Mouse (Mus musculus) limb, embryonic 15.5 days (tissue): ENCODE measurements around the gene Dnah14. TPM values are rescaled to one million over a fixed set of nuclear protein-coding genes. Genes with fewer than 3 reads are reported as not detected.

Experiments used
- ATAC-seq: fragments of 200-750 bp; cut with Nextera tagmentation; 2 replicates; pipeline ENCODE4 v1.8.0; 2017; ENCODE audit warnings: low read depth, moderate TSS enrichment; ENCODE audit not compliant: insufficient number of reproducible peaks, low FRiP score, low TSS enrichment
- H3K27ac ChIP-seq: fragments of 300-500 bp; sonication (generic); 2 replicates; pipeline ENCODE4 v1.5.1; 2015; ENCODE audit warnings: moderate library complexity, mild to moderate bottlenecking, inconsistent platforms
- H3K27me3 ChIP-seq: fragments of 300-500 bp; sonication (generic); 2 replicates; pipeline ENCODE4 v1.6.1; 2015; ENCODE audit warnings: inconsistent platforms
- H3K36me3 ChIP-seq: fragments of 300-500 bp; sonication (generic); 2 replicates; pipeline ENCODE4 v1.6.1; 2015; ENCODE audit warnings: inconsistent platforms
- H3K4me1 ChIP-seq: fragments of 300-500 bp; sonication (generic); 2 replicates; pipeline ENCODE4 v1.6.1; 2015; ENCODE audit warnings: inconsistent platforms
- H3K4me2 ChIP-seq: fragments of 300-500 bp; sonication (generic); 2 replicates; pipeline ENCODE4 v1.6.1; 2015; ENCODE audit warnings: mild to moderate bottlenecking, inconsistent platforms
- H3K4me3 ChIP-seq: fragments of 300-500 bp; sonication (generic); 2 replicates; pipeline ENCODE4 v1.5.1; 2015; ENCODE audit warnings: mild to moderate bottlenecking, inconsistent platforms
- H3K9ac ChIP-seq: fragments of 300-500 bp; sonication (generic); 2 replicates; pipeline ENCODE4 v1.6.1; 2015; ENCODE audit warnings: inconsistent platforms
- H3K9me3 ChIP-seq: fragments of 300-500 bp; sonication (generic); 2 replicates; pipeline ENCODE4 v1.6.1; 2016; ENCODE audit warnings: inconsistent platforms
- WGBS: fragments of 180-500 bp; shearing (Covaris S2); methylation state at CpG from one replicate; pipeline ENCODE4 v1.1.7; 2015; 5-methylcytosine and 5-hydroxymethylcytosine counted together
- polyA plus RNA-seq: library from polyadenylated mRNA; unstranded; fragments of >200 nt; fragmentation: Nextera tagmentation; extraction: Ambion mirVana; gene quantifications from 2 replicates; pipeline ENCODE4 v1.2.1, GENCODE M21; 2015

Dnah14 gene
- polyA plus RNA-seq, 1 experiment from 2014 or later = 1.4 TPM

DNA sequence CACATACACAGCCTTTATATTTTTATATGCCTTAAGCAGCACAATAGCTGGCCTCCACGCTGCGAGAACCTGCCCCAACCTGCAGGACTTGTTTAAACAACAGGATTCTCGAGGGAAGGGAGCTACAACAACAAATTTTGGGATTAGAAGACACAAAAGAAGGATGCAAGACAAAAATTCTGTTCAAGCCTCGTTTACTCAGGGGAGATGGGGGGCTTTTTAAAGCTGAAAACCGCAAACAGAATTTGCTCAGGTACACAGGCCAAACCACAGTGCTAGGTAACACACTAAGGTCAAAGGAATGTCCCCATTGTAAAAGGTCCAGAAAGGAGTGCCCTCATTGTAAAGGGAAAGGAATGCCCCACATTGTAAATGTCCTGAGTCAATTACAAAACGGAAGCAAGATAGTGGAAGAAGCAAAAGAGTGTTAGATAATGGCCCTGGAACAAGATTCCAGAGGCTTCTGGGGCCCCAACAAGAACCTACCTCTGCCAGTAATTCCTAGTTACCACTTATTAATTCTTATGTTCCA is 46.9 kb downstream of the Dnah14 start:
- no peak overlapping the region for H3K4me2 ChIP-seq
- no peak for ATAC-seq
- no peaks in the 10 kb centered on the region for H3K36me3 ChIP-seq
- WGBS = 54% methylated on average over 6 of the region's 6 CpGs
- H3K4me1 ChIP-seq = no peaks in the 10 kb centered on the region
- H3K27me3 ChIP-seq = peaks cover 16% of the 10 kb centered on the region
- H3K4me3 ChIP-seq = no peak overlapping the region
- no peak overlapping the region for H3K9ac ChIP-seq
- H3K9me3 ChIP-seq = no peaks in the 10 kb centered on the region
- H3K27ac ChIP-seq = no peak overlapping the region

DNA sequence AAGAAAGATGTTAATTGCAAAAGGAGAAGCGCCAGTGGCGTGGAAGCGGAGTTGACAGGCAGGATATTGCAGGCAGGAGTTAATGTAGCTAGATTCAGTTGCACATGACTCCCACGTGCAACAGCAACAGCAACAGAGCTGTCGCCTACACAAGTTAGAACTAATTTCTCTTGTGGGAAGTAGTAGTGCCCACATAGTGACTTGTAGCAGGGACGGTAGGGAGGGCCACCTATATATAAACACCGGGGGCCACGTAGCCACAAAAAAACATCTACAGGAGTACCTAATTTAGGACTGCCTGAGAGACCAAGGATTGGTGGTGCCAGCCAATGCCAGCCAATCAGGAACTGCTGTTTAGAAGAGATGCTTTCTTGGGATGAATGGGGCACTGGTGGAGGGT is 48.5 kb downstream of the Dnah14 start:
- H3K9me3 ChIP-seq = no peaks in the 10 kb centered on the region
- no peak for ATAC-seq
- 87% methylated on average over 8 of the region's 8 CpGs for WGBS
- no peaks in the 10 kb centered on the region for H3K36me3 ChIP-seq
- H3K4me3 ChIP-seq = no peak overlapping the region
- H3K27me3 ChIP-seq = peaks cover 16% of the 10 kb centered on the region
- no peaks in the 10 kb centered on the region for H3K4me1 ChIP-seq
- no peak overlapping the region for H3K4me2 ChIP-seq
- no peak overlapping the region for H3K9ac ChIP-seq
- H3K27ac ChIP-seq = no peak overlapping the region

DNA sequence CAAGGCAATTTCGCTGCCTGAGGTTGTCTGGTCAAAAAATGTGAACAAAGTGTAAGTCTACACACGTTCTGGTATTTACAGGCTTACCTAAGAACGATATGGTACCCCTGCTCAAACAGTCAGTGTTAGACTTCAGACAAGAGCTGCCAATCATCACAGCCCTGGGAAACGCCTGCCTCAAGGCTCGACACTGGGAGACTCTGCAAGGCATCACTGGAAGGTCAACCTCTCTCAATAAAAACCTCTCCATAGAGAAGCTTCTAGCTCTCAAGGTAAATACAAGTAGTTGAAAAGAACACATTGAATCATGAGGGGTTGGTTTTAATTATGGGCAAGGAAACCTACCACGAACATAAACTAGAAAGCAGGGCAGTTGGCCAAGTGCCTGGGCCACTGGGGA is 51.9 kb downstream of the Dnah14 start:
- Histone ChIP-seq H3K36me3 (no peaks in the 10 kb centered on the region), H3K4me3 (no peak overlapping the region), H3K9me3 (no peaks in the 10 kb centered on the region), H3K27me3 (peaks cover 17% of the 10 kb centered on the region), H3K9ac (no peak overlapping the region), H3K27ac (no peak overlapping the region), H3K4me1 (no peaks in the 10 kb centered on the region), H3K4me2 (no peak overlapping the region)
- ATAC-seq = no peak
- 29% methylated on average over 6 of the region's 6 CpGs for WGBS

DNA sequence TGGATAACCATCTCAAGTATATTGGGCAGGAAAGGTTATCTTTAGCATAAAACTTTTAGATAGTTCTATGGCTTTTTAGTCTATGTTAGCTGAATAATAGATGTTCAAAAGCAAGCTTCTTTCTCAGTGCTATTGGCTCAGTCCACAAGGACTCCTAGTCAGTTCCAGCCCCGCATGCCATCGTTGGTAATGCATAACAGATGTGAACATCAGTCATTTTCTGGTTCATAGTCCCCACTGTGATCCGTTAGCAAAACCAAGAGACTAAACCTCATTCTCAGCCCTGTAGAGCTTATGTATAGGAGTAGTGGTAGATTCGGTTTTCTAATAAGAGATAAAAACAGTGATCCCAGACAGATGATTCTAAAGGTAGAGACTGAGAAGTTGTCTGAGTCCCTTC is 55.0 kb downstream of the Dnah14 start:
- Histone ChIP-seq H3K4me1 (no peaks in the 10 kb centered on the region), H3K4me3 (no peak overlapping the region), H3K9me3 (no peaks in the 10 kb centered on the region), H3K27ac (no peak overlapping the region), H3K27me3 (peaks cover 8% of the 10 kb centered on the region; the same call in 1 of the 2 replicates), H3K36me3 (no peaks in the 10 kb centered on the region), H3K9ac (no peak overlapping the region), H3K4me2 (no peak overlapping the region)
- 43% methylated on average over 4 of the region's 4 CpGs for WGBS
- ATAC-seq = no peak

DNA sequence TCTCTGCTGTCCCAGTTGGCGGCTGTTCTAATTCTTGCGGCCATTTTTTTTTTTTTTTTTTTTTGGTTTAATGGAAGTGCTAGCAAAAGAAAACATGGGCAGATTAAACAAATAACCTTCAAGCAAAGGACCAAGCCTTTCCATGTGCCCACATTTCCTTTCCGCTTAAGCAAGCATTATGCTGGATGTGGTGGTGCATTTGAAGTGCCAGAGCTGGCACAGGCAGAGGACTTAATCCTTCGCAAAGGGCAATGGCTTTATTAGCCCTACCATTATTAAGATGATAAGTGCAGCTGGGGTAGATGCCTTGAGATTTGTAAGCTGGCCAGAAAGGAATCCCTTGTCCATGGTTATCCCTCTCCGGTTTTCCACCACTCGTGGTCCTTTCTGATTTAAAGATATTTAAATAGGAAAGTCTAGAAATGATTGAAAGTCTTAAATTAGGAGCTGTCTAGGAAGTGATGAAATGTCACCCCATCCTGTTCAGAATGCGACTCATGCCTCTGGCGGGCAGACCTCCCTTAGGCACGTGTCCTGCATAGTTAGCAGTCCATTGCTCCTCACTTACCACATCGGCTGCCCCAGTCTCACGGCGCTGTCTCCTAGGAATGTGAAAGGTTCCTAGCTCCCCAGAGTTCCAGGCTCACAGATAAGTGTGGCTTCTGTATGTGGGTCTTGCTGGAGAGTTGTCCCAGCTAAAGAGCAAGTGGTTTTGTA is 61.8 kb downstream of the Dnah14 start:
- Histone ChIP-seq H3K27ac (no peak overlapping the region), H3K4me3 (no peak overlapping the region), H3K9me3 (no peaks in the 10 kb centered on the region), H3K27me3 (peaks cover 11% of the 10 kb centered on the region), H3K36me3 (no peaks in the 10 kb centered on the region), H3K4me2 (no peak overlapping the region), H3K9ac (no peak overlapping the region), H3K4me1 (no peaks in the 10 kb centered on the region)
- WGBS = 77% methylated on average over 12 of the region's 12 CpGs
- ATAC-seq = no peak

DNA sequence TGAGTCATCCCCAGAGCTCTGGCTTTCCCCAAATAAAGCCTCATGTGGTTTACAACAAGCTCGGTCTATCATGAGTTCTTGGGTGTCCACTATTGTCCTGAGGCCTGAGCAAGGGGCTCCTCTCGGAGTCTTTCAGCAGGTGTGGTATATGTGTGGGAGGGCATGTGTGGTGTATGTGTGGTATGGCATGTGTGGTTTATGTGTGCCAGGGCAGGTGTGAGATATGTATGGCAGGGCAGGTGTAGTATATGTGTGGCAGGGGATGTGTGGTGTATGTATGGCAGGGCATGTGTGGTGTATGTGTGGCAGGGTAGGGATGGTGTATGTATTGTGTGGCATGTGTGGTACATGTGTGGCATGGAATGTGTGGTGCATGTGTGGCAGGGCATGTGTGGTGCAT is 64.0 kb downstream of the Dnah14 start:
- H3K9me3 ChIP-seq = no peaks in the 10 kb centered on the region
- H3K27ac ChIP-seq = no peak overlapping the region
- H3K36me3 ChIP-seq = no peaks in the 10 kb centered on the region
- H3K9ac ChIP-seq = no peak overlapping the region
- H3K4me2 ChIP-seq = no peak overlapping the region
- ATAC-seq = no peak
- WGBS = 81% methylated on average over 2 of the region's 2 CpGs
- peaks cover 4% of the 10 kb centered on the region; the same call in 1 of the 2 replicates for H3K27me3 ChIP-seq
- no peaks in the 10 kb centered on the region for H3K4me1 ChIP-seq
- H3K4me3 ChIP-seq = no peak overlapping the region

DNA sequence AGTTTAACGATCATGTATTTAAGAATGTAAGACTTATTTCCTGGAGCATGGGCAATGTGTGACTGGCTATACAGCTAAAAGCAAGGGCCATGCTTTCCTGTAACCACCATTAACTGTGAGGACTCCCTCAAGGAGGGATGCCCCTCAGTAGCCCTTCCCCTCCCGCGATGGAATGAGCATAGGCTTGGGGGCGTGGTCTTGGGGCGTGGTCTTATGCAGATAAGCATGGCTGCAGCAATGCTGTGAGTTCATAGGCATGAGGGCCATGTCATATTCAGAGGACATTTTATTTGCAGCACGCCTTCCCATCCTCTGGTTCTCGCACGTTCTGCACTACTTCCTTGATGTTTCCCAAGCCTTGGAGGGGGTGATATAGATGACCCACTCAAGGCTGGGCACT is 71.1 kb downstream of the Dnah14 start:
- Histone ChIP-seq H3K27me3 (0 out of 2 replicates have a peak, but pooled peaks cover 5% of the 10 kb centered on the region), H3K36me3 (no peaks in the 10 kb centered on the region), H3K4me3 (no peak overlapping the region), H3K4me1 (no peaks in the 10 kb centered on the region), H3K9me3 (no peaks in the 10 kb centered on the region), H3K9ac (no peak overlapping the region), H3K27ac (no peak overlapping the region), H3K4me2 (no peak overlapping the region)
- WGBS = 41% methylated on average over 8 of the region's 8 CpGs
- no peak for ATAC-seq

DNA sequence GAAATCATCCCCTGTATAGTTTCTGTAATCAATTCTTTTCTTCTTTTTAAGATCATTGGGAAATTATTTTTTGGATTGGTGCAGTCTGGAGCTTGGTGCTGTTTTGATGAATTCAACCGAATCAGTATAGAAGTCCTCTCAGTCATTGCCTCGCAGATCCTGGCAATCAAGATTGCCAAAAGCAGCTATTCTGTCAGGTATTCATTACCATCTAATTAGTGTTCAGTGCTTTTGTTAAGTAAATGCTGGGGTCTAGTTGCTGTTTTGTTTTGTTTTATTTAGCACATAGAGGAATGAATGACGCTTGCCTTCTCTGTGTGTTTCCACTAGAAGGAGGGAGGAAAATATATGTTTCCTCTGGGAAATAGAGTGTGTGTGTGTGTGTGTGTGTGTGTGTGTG is 77.1 kb downstream of the Dnah14 start:
- no peak overlapping the region for H3K27ac ChIP-seq
- no peak for ATAC-seq
- no peak overlapping the region for H3K4me2 ChIP-seq
- WGBS = 53% methylated on average over 3 of the region's 3 CpGs
- no peak overlapping the region for H3K4me3 ChIP-seq
- no peak overlapping the region for H3K9ac ChIP-seq
- H3K4me1 ChIP-seq = no peaks in the 10 kb centered on the region
- no peaks in the 10 kb centered on the region for H3K9me3 ChIP-seq
- no peaks in the 10 kb centered on the region for H3K36me3 ChIP-seq
- no peaks in the 10 kb centered on the region for H3K27me3 ChIP-seq

DNA sequence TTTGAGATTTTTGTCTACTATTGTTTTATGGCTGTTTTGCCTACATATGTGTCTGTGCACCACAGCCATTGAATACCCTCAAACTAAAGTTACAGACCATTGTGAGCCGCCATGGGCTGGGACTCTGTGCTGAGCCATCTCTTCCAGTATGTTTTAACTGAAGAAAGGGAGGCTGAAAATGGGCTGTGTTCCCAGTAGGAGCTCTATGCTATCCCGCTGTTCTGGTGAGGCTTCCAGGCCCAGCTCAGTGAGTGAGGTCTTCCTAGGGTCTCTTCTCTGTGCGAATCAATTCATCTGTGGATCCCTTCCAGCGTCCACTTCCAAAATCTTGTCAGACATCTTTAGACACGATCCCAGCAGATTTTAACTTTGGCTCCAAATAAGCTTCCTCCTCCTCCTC is 80.1 kb downstream of the Dnah14 start:
- no peak overlapping the region for H3K9ac ChIP-seq
- WGBS = 87% methylated on average over 5 of the region's 5 CpGs

DNA sequence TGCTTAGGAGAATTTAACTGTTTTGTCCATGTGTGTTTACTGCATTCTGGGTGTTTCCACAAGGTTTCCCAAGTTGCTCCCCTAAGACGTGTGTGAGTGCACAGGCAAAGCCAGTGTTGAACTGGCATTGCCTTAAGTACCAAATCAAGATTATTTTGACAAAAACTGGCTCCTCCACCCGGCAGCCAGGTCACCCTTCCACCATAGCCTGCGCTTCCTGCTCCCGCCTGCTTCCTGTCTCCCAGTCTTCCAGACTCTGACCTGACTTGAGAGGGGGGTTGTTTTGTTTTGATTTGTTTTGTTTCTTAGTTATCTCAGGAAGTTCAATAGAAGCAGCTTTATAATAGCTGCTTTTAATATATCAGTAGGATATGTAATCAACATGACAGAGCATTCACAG is 90.4 kb downstream of the Dnah14 start:
- WGBS = 62% methylated on average over 4 of the region's 4 CpGs

More for the DNA sequence above, 80.1 kb downstream of the Dnah14 start:
- Histone ChIP-seq H3K27me3 (no peaks in the 10 kb centered on the region), H3K4me1 (no peaks in the 10 kb centered on the region), H3K9me3 (no peaks in the 10 kb centered on the region), H3K4me2 (no peak overlapping the region), H3K4me3 (no peak overlapping the region), H3K27ac (no peak overlapping the region), H3K36me3 (no peaks in the 10 kb centered on the region)
- ATAC-seq = no peak

DNA sequence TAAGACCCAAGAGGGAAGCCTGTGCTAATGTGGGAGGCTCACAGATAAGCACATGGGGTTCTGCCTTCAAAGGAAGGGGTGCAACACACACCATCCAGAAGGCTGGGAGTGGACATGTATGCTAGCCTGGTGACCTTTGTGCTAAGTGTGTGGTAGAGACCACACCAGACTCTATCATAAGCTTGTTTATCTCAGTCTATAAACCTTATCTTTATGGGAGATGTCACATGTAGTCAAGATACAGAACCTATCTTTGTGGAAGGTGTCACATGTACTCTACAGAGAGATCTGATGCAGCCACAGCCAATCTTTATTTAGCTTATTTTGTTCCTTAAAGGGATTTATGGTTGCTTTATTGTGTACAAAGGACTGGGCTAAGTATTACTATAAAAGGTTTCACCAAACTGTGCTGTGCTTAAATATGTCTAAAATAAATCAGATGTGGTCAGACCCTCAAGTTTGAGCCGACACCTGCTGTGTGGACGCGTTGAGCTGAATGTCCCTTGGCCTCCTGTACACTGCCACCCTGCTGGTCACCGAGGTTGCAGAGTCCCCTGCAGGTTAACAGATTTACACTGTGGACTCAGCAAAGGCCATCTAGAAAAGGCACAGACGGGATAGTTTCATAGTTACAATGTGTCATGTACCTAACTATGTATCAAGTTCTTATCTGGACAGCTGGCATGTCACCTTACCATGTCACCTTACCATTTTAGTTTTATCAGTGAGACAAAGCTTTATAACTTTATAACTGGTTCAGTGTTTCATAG is 118.6 kb downstream of the Dnah14 start:
- Histone ChIP-seq H3K9ac (no peak overlapping the region), H3K4me2 (no peak overlapping the region), H3K4me1 (no peaks in the 10 kb centered on the region), H3K27ac (no peak overlapping the region), H3K4me3 (no peak overlapping the region), H3K9me3 (no peaks in the 10 kb centered on the region), H3K36me3 (no peaks in the 10 kb centered on the region), H3K27me3 (no peaks in the 10 kb centered on the region)
- ATAC-seq = no peak
- 62% methylated on average over 5 of the region's 5 CpGs for WGBS

More for the DNA sequence above, 90.4 kb downstream of the Dnah14 start:
- no peak overlapping the region for H3K9ac ChIP-seq
- no peak overlapping the region for H3K4me2 ChIP-seq
- no peaks in the 10 kb centered on the region for H3K27me3 ChIP-seq
- H3K36me3 ChIP-seq = no peaks in the 10 kb centered on the region
- H3K27ac ChIP-seq = no peak overlapping the region
- ATAC-seq = no peak
- H3K4me1 ChIP-seq = no peaks in the 10 kb centered on the region
- H3K9me3 ChIP-seq = no peaks in the 10 kb centered on the region
- no peak overlapping the region for H3K4me3 ChIP-seq

DNA sequence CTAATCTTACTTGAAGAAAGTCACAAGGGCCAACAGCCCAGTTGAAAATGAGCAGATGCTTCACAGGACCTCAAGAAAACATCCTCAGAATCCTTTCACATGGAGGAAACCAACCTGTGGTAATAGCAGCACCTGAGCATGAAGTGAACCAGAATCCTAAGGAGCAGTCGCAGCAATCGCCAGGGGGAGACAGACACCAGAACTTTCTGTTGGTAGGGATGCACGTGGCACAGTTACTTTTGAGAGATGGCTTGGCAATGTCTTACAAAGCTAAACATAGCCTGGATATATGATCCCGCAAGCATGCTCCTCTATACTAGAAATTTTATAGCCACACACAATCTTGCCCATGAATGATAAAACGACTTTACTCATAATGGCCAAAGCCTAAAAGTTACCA is 152.3 kb downstream of the Dnah14 start:
- H3K27ac ChIP-seq = no peak overlapping the region
- H3K36me3 ChIP-seq = no peaks in the 10 kb centered on the region
- no peak overlapping the region for H3K4me3 ChIP-seq
- WGBS = 54% methylated on average over 5 of the region's 5 CpGs
- H3K4me1 ChIP-seq = no peaks in the 10 kb centered on the region
- no peak overlapping the region for H3K4me2 ChIP-seq
- H3K9me3 ChIP-seq = no peaks in the 10 kb centered on the region
- no peak for ATAC-seq
- no peaks in the 10 kb centered on the region for H3K27me3 ChIP-seq
- no peak overlapping the region for H3K9ac ChIP-seq
